ENCODE assay signal across 25 mouse cellular contexts in the genomic region with DNA sequence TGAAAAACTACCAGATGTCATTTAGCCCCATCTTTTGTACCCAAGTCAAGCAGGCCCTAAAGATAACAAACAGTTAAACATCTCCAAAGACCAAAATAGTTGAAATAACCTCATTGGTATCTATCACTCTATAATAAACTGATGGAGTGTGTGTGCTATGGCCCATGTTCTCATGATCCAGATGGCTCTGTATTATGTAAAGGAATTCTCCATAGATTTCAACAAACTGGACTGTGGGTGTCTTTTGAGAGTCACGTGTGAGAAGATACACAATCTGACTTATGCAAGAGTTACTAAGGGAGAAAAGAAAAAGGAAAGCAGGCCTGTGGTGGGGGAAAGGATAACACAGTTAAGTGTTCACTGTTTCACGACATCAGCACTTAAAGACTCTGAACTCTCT.
"Had no signal": no experiment of that assay in that cellular context is flagged by ENCODE, and none has a peak within 500 bp of the region (broad histone marks: within the 10 kb centered on the region; RNA-seq: fewer than 3 reads in every experiment).

No protein-coding gene starts in this region.

- H3K36me3 ChIP-seq: heart, embryonic 13.5 days; heart, embryonic 15.5 days; hindbrain, embryonic 13.5 days; hindbrain, embryonic 15.5 days; kidney, embryonic 15.5 days; limb, embryonic 13.5 days; limb, embryonic 15.5 days had no signal

- H3K4me1 ChIP-seq: heart, embryonic 13.5 days; heart, embryonic 15.5 days; hindbrain, embryonic 13.5 days; hindbrain, embryonic 15.5 days; kidney, embryonic 15.5 days; limb, embryonic 13.5 days; limb, embryonic 15.5 days had no signal

- H3K27ac ChIP-seq: heart, adult 2 months; heart, embryonic 13.5 days; heart, embryonic 15.5 days; hindbrain, embryonic 13.5 days; hindbrain, embryonic 15.5 days; hindbrain, postnatal 0 days; kidney, embryonic 15.5 days; kidney, postnatal 0 days; limb, embryonic 13.5 days; limb, embryonic 15.5 days had no signal

- H3K4me3 ChIP-seq: heart, adult 2 months; heart, embryonic 13.5 days; heart, embryonic 15.5 days; hindbrain, embryonic 13.5 days; hindbrain, embryonic 15.5 days; kidney, embryonic 15.5 days; limb, embryonic 13.5 days; limb, embryonic 15.5 days had no signal

- ATAC-seq: hindbrain, postnatal 0 days; intestine, embryonic 16.5 days had no signal

- H3K9ac ChIP-seq: heart, embryonic 13.5 days; heart, embryonic 15.5 days; hindbrain, embryonic 13.5 days; hindbrain, embryonic 15.5 days; kidney, embryonic 15.5 days; limb, embryonic 13.5 days; limb, embryonic 15.5 days had no signal

- H3K4me2 ChIP-seq: heart, embryonic 11.5 days; heart, embryonic 13.5 days; heart, embryonic 15.5 days; hindbrain, embryonic 13.5 days; hindbrain, embryonic 15.5 days; kidney, embryonic 15.5 days; limb, embryonic 13.5 days; limb, embryonic 15.5 days had no signal

- H3K9me3 ChIP-seq: heart, embryonic 13.5 days; heart, embryonic 15.5 days; hindbrain, embryonic 13.5 days; hindbrain, embryonic 15.5 days; kidney, embryonic 15.5 days; limb, embryonic 15.5 days had no signal

- DNase-seq: gastrocnemius, postnatal 14 days; gastrocnemius, postnatal 36 days; heart, adult 11 months; heart, adult 2 months; heart, postnatal 14 days; heart, postnatal 36 days; kidney, adult 11 months; kidney, adult 2 months; kidney, adult 9 months; kidney, postnatal 14 days; kidney, postnatal 36 days; layer of hippocampus, adult 9-11 months; layer of hippocampus, postnatal 36 days; left cerebral cortex, postnatal 4 days had no signal

- H3K27me3 ChIP-seq: heart, embryonic 13.5 days; heart, embryonic 15.5 days; hindbrain, embryonic 13.5 days; hindbrain, embryonic 15.5 days; kidney, embryonic 15.5 days; limb, embryonic 13.5 days; limb, embryonic 15.5 days had no signal
